Mouse (Mus musculus): ENCODE measurements at regions not wholly inside any gene's neighbourhood (a gene's known extent, or its start where the extent isn't known, plus 50 kb on each side); places are given as distances from the start of the nearest gene placed in this dataset.

DNA sequence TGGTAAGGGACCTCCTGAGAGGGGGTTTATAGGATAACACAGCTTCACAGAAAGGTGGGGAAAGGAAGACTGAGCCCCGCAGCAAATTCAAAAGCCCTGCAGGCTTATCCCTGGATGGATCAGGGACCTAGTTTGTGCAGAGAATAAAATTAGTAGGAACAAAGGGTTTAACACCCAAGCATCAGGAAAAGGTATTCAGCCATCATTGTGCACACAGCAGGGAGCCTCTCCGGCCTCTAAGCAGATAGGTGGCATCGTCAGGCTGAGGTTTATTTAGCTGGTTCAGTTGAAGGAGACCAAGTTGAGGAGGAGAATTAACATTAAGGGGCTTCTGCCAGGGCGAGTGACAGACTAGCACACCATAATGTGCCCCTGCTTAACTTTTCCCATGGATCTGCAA is 571.3 kb downstream of the Cdk5rap2 start:
- TF ChIP-seq CTCF (IDR thresholded peaks at IDR 0.05; ENCODE audit: insufficient read depth, low read length): no peak
- TF ChIP-seq POLR2A (IDR thresholded peaks at IDR 0.05; ENCODE audit: borderline replicate concordance, extremely low read depth, low read depth, low read length): no peak

Measured in lung, adult 2 months (tissue).